Mouse (Mus musculus) kidney, embryonic 15.5 days (tissue): ENCODE measurements around the gene Usp17la. TPM values are rescaled to one million over a fixed set of nuclear protein-coding genes. Genes with fewer than 3 reads are reported as not detected.
"Not testable (repeated sequence)": the region's sequence is repeated elsewhere in the genome, so short reads cannot be mapped to it uniquely, and the experiment has no call there.

ENCODE experiments used
- ATAC-seq: fragments of 200-750 bp; cut with Nextera tagmentation; replicated peaks from 2 replicates; pipeline ENCODE4 v1.8.0; 2017; ENCODE audit warnings: moderate TSS enrichment; ENCODE audit not compliant: low FRiP score
- H3K27ac ChIP-seq: fragments of 300-500 bp; sonication (generic); 2 replicates; pipeline ENCODE4 v1.5.1; 2015; ENCODE audit warnings: mild to moderate bottlenecking, inconsistent platforms
- H3K27me3 ChIP-seq: fragments of 300-500 bp; sonication (generic); 2 replicates; pipeline ENCODE4 v1.6.1; 2015; ENCODE audit warnings: inconsistent platforms
- H3K36me3 ChIP-seq: fragments of 300-500 bp; sonication (generic); 2 replicates; pipeline ENCODE4 v1.6.1; 2015; ENCODE audit warnings: inconsistent platforms
- H3K4me1 ChIP-seq: fragments of 300-500 bp; sonication (generic); 2 replicates; pipeline ENCODE4 v1.6.1; 2015; ENCODE audit warnings: inconsistent platforms
- H3K4me2 ChIP-seq: fragments of 300-500 bp; sonication (generic); 2 replicates; pipeline ENCODE4 v1.6.1; 2015; ENCODE audit warnings: moderate library complexity, mild to moderate bottlenecking, inconsistent platforms
- H3K4me3 ChIP-seq: fragments of 300-500 bp; sonication (generic); replicated peaks from 2 replicates; pipeline ENCODE4 v1.5.1; 2015; ENCODE audit warnings: mild to moderate bottlenecking, inconsistent platforms
- H3K9ac ChIP-seq: fragments of 300-500 bp; sonication (generic); 2 replicates; pipeline ENCODE4 v1.6.1; 2015; ENCODE audit warnings: mild to moderate bottlenecking, inconsistent platforms
- H3K9me3 ChIP-seq: fragments of 300-500 bp; sonication (generic); replicated peaks from 2 replicates; pipeline ENCODE4 v1.6.1; 2016; ENCODE audit warnings: inconsistent platforms
- WGBS: fragments of 180-500 bp; shearing (Covaris S2); methylation state at CpG from one replicate; pipeline ENCODE4 v1.1.7; 2015; ENCODE audit warnings: mixed read lengths; 5-methylcytosine and 5-hydroxymethylcytosine counted together
- polyA plus RNA-seq: library from polyadenylated mRNA; unstranded; fragments of >200 nt; fragmentation: Nextera tagmentation; extraction: Ambion mirVana; gene quantifications from 2 replicates; pipeline ENCODE4 v1.2.1, GENCODE M21; 2015

Usp17la gene
- not detected in 2 replicates for polyA plus RNA-seq

- not testable (repeated sequence) for H3K36me3 ChIP-seq, H3K9ac ChIP-seq, H3K27me3 ChIP-seq, H3K27ac ChIP-seq, H3K4me1 ChIP-seq, H3K4me2 ChIP-seq, ATAC-seq, H3K9me3 ChIP-seq, H3K4me3 ChIP-seq
- 84% methylated on average over 2 of the region's 2 CpGs for WGBS
Measured at GRCm38 (mm10) chr7:104856709-104857108, at the start of gene Usp17la. Usp17la (plus strand) TSS chr7:104857009.

- not testable (repeated sequence) for H3K27ac ChIP-seq, ATAC-seq, H3K36me3 ChIP-seq, H3K4me2 ChIP-seq, H3K4me3 ChIP-seq, H3K4me1 ChIP-seq, H3K9me3 ChIP-seq, H3K9ac ChIP-seq, H3K27me3 ChIP-seq
- WGBS, result 84% methylated on average over 8 of the region's 8 CpGs
Measured at GRCm38 (mm10) chr7:104810335-104810734, 46.5 kb upstream of the Usp17la start.

DNA sequence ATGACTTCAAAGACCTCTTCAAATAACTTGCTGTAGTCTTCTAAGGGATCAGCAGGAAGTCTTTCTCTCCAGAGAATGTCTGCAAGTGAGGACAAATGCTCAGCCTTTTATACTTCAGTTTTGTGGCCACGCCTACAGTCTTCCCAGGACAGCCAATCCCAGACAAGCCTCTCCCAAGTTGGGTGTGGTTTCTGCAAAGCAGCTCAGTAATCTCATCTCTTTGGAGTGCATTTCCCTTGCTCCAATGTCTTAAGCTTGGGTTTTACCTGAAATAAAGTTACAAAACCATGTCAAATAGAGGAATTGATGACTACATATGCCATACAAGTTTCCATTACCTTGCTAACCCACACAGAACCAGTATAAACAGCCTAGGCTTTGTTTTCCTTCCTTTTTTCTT is 14.3 kb upstream of the Usp17la start, which contains the start of gene Usp17lb:
TSS of gene Usp17lb (minus strand) at position 101 of the 400 bp plus-strand sequence.
- H3K4me1 ChIP-seq, result no peaks in the 10 kb centered on the region
- H3K27ac ChIP-seq, result no peak within 1 kb of the TSS
- WGBS, result 71% methylated on average over 1 of the region's 1 CpGs
- H3K27me3 ChIP-seq, result no peaks in the 10 kb centered on the region
- H3K4me2 ChIP-seq, result no peak within 1 kb of the TSS
- H3K9ac ChIP-seq, result no peak within 1 kb of the TSS
- no peak for ATAC-seq
- H3K9me3 ChIP-seq, result no peaks in the 10 kb centered on the region
- H3K36me3 ChIP-seq, result no peaks in the 10 kb centered on the region
- H3K4me3 ChIP-seq, result no peak within 1 kb of the TSS

- no peak overlapping the region for H3K9ac ChIP-seq
- 88% methylated on average over 1 of the region's 1 CpGs for WGBS
- ATAC-seq, result no peak
- no peak overlapping the region for H3K4me3 ChIP-seq
- H3K36me3 ChIP-seq, result no peaks in the 10 kb centered on the region
- H3K4me1 ChIP-seq, result no peaks in the 10 kb centered on the region
- H3K9me3 ChIP-seq, result no peaks in the 10 kb centered on the region
- no peak overlapping the region for H3K27ac ChIP-seq
- no peak overlapping the region for H3K4me2 ChIP-seq
- H3K27me3 ChIP-seq, result no peaks in the 10 kb centered on the region
Measured at GRCm38 (mm10) chr7:104843731-104844287, 13.0 kb upstream of the Usp17la start.

DNA sequence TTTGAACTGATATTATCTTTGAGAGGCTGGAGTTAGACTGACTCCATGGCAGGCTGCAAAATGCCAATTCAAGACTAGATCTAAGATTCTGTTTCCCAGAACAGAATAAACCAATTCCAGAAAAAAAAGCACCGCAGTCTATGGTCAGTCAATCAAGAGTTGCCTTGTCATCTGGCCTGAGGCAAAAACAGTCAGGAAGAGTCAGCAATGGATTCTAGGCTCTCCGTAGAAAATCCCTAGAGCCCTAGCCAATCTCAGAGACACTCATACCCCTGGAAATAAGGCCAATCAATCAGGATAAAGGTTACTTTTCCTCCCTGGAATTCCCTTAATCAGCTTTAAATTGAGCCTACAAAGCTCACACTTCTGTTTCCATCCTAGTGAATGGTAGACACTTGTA is 5.3 kb upstream of the Usp17la start:
- not testable (repeated sequence) for H3K4me3 ChIP-seq, ATAC-seq, H3K9ac ChIP-seq, H3K36me3 ChIP-seq, H3K27me3 ChIP-seq, H3K4me2 ChIP-seq, H3K9me3 ChIP-seq, H3K27ac ChIP-seq, H3K4me1 ChIP-seq
- WGBS, result 76% methylated on average over 2 of the region's 2 CpGs

DNA sequence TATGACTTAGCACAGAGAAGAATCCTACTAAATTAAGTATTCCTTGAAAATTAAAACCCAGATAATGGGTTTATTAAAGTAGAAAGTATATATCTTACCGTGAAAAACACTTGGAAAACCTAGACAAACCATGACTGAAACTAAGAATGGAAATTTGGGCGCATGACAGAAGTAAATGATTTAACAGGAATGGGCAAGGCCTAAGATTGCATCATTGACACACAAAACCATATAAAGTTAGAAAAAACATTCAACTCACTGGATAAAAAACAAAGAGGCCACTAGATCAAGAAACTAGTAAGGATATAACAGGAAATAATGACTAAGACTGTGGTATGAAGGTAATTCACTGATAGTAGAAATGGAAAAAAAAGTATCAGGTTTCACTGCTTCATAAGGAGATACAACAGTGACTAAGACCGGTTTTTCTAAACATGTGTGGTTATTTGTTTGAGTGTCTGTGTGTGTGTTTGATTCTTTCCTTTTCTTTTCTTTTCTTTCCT is 1.5 kb upstream of the Usp17la start:
- H3K9me3 ChIP-seq, result no peaks in the 10 kb centered on the region
- H3K4me1 ChIP-seq, result no peaks in the 10 kb centered on the region
- no peak overlapping the region for H3K4me2 ChIP-seq
- no peaks in the 10 kb centered on the region for H3K27me3 ChIP-seq
- no peak overlapping the region for H3K9ac ChIP-seq
- no peak overlapping the region for H3K27ac ChIP-seq
- 86% methylated on average over 3 of the region's 3 CpGs for WGBS
- no peak overlapping the region for H3K4me3 ChIP-seq
- no peak for ATAC-seq
- H3K36me3 ChIP-seq, result no peaks in the 10 kb centered on the region

DNA sequence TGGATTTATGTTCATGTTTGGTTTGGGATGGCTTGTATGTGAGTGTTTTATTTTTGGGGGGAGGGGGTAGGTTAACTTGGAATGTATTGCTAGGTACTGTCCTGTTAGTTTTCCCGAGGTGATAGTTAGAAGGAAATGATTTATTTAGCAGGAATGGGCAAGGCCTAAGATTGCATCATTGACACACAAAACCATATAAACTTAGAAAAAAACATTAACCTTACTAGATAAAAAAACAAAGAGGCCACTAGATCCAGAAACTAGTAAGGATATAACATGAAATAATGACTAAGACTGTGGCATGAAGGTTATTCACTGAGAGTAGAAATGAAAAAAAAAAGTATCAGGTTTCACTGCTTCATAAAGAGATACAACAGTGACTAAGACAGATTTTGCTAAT is 874 bp downstream of the Usp17la start:
- Histone ChIP-seq H3K4me3 (no peak overlapping the region), H3K27me3 (no peaks in the 10 kb centered on the region), H3K4me2 (no peak overlapping the region), H3K4me1 (no peaks in the 10 kb centered on the region), H3K36me3 (no peaks in the 10 kb centered on the region), H3K9ac (no peak overlapping the region), H3K27ac (no peak overlapping the region), H3K9me3 (no peaks in the 10 kb centered on the region)
- no peak for ATAC-seq
- 40% methylated on average over 1 of the region's 1 CpGs for WGBS

DNA sequence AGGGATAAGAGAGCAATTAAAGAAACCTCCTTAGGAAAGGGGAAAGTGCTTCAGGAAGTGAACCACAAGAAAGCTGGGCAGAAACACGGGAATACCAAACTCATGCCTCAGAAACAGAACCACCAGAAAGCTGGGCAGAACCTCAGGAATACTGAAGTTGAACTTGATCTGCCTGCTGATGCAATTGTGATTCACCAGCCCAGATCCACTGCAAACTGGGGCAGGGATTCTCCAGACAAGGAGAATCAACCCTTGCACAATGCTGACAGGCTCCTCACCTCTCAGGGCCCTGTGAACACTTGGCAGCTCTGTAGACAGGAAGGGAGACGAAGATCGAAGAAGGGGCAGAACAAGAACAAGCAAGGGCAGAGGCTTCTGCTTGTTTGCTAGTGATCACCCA is 4.6 kb downstream of the Usp17la start:
- no peaks in the 10 kb centered on the region for H3K9me3 ChIP-seq
- no peak for ATAC-seq
- no peak overlapping the region for H3K4me3 ChIP-seq
- no peaks in the 10 kb centered on the region for H3K4me1 ChIP-seq
- H3K36me3 ChIP-seq, result no peaks in the 10 kb centered on the region
- WGBS, result 86% methylated on average over 3 of the region's 3 CpGs
- no peak overlapping the region for H3K27ac ChIP-seq
- no peaks in the 10 kb centered on the region for H3K27me3 ChIP-seq
- H3K4me2 ChIP-seq, result no peak overlapping the region
- H3K9ac ChIP-seq, result no peak overlapping the region

- Histone ChIP-seq H3K4me1 (no peaks in the 10 kb centered on the region), H3K27me3 (no peaks in the 10 kb centered on the region), H3K36me3 (no peaks in the 10 kb centered on the region), H3K4me3 (no peak within 1 kb of the TSS), H3K9ac (no peak within 1 kb of the TSS), H3K9me3 (no peaks in the 10 kb centered on the region), H3K27ac (no peak within 1 kb of the TSS), H3K4me2 (no peak within 1 kb of the TSS)
- WGBS, result 49% methylated on average over 1 of the region's 1 CpGs
- ATAC-seq, result no peak
Measured at GRCm38 (mm10) chr7:104877731-104878130, 20.9 kb downstream of the Usp17la start, which contains the start of gene Olfr665. Olfr665 (plus strand) TSS chr7:104878031.

GRCm38 (mm10) chr7:104895852-104896251 is 39.0 kb downstream of the Usp17la start, which contains the start of gene Olfr666:
Olfr666 (minus strand) TSS chr7:104895952.
- WGBS, result 85% methylated on average over 2 of the region's 2 CpGs
- Histone ChIP-seq H3K36me3 (no peaks in the 10 kb centered on the region), H3K4me3 (no peak within 1 kb of the TSS), H3K9me3 (no peaks in the 10 kb centered on the region), H3K9ac (no peak within 1 kb of the TSS), H3K27ac (no peak within 1 kb of the TSS), H3K4me2 (no peak within 1 kb of the TSS), H3K4me1 (no peaks in the 10 kb centered on the region), H3K27me3 (no peaks in the 10 kb centered on the region)
- ATAC-seq, result no peak

Other genes with a start within 250 kb of the Usp17la start
- not detected in 2 replicates for gene Olfr656, start 243.1 kb upstream of the Usp17la start, polyA plus RNA-seq
- gene Olfr657, start 232.2 kb upstream of the Usp17la start, polyA plus RNA-seq, result not detected in 2 replicates
- not detected in 2 replicates for gene Olfr658, start 209.7 kb upstream of the Usp17la start, polyA plus RNA-seq
- not detected in 2 replicates for gene Olfr659, start 190.3 kb upstream of the Usp17la start, polyA plus RNA-seq
- not detected in 2 replicates for gene Olfr661, start 170.5 kb upstream of the Usp17la start, polyA plus RNA-seq
- not detected in 2 replicates for gene Usp17le, start 79.5 kb upstream of the Usp17la start, polyA plus RNA-seq
- gene Usp17lb, start 14.4 kb upstream of the Usp17la start, polyA plus RNA-seq, result not detected in 2 replicates
- gene Olfr665, start 21.0 kb downstream of the Usp17la start, polyA plus RNA-seq, result not detected in 2 replicates
- not detected in 2 replicates for gene Olfr666, start 38.9 kb downstream of the Usp17la start, polyA plus RNA-seq
- not detected in 2 replicates for gene Olfr667, start 64.5 kb downstream of the Usp17la start, polyA plus RNA-seq
- not detected in 2 replicates for gene Olfr668, start 71.0 kb downstream of the Usp17la start, polyA plus RNA-seq
- gene Olfr669, start 77.2 kb downstream of the Usp17la start, polyA plus RNA-seq, result not detected in 2 replicates
- not detected in 2 replicates for gene Olfr670, start 105.6 kb downstream of the Usp17la start, polyA plus RNA-seq
- gene Olfr671, start 122.1 kb downstream of the Usp17la start, polyA plus RNA-seq, result not detected in 2 replicates
- gene Olfr672, start 145.0 kb downstream of the Usp17la start, polyA plus RNA-seq, result not detected in 2 replicates
- gene Olfr675, start 171.5 kb downstream of the Usp17la start, polyA plus RNA-seq, result not detected in 2 replicates
- not detected in 2 replicates for gene Olfr676, start 175.7 kb downstream of the Usp17la start, polyA plus RNA-seq
- gene Olfr677, start 194.4 kb downstream of the Usp17la start, polyA plus RNA-seq, result not detected in 2 replicates
- gene Olfr678, start 207.5 kb downstream of the Usp17la start, polyA plus RNA-seq, result not detected in 2 replicates
- gene Olfr679, start 224.2 kb downstream of the Usp17la start, polyA plus RNA-seq, result not detected in 2 replicates
- not detected in 2 replicates for gene Olfr680-ps1, start 235.8 kb downstream of the Usp17la start, polyA plus RNA-seq